Mouse (Mus musculus) stomach, embryonic 16.5 days (tissue): ENCODE results near the gene Rfx4. TPM values are rescaled to one million over a fixed set of nuclear protein-coding genes. Genes with fewer than 3 reads are reported as not detected.
A peak's percentile ranks its signal among the peaks of the same experiment; 100 is the strongest.

Experiments
- ATAC-seq: fragments of 200-750 bp; cut with Nextera tagmentation; 2 replicates; pipeline ENCODE4 v1.8.0; 2017; ENCODE audit warnings: moderate number of reproducible peaks, moderate TSS enrichment; ENCODE audit not compliant: insufficient read depth, low FRiP score
- H3K27ac ChIP-seq: fragments of 300-500 bp; sonication (generic); 2 replicates; pipeline ENCODE4 v1.5.1; 2014; ENCODE audit warnings: low read length
- H3K27me3 ChIP-seq: fragments of 300-500 bp; sonication (generic); 2 replicates; pipeline ENCODE4 v1.6.1; 2014; ENCODE audit warnings: low read length, control low read depth, mixed read lengths; ENCODE audit not compliant: control insufficient read depth, insufficient read depth
- H3K36me3 ChIP-seq: fragments of 300-500 bp; sonication (generic); 2 replicates; pipeline ENCODE4 v1.6.1; 2014; ENCODE audit warnings: low read length; ENCODE audit not compliant: control insufficient read depth, insufficient read depth
- H3K4me1 ChIP-seq: fragments of 300-500 bp; sonication (generic); 2 replicates; pipeline ENCODE4 v1.6.1; 2014; ENCODE audit warnings: low read length, control low read depth, mixed read lengths; ENCODE audit not compliant: control insufficient read depth, insufficient read depth
- H3K4me2 ChIP-seq: fragments of 300-500 bp; sonication (generic); 2 replicates; pipeline ENCODE4 v1.6.1; 2014; ENCODE audit warnings: low read depth, low read length, mixed read lengths
- H3K4me3 ChIP-seq: fragments of 300-500 bp; sonication (generic); replicated peaks from 2 replicates; pipeline ENCODE4 v1.5.1; 2014; ENCODE audit warnings: mild to moderate bottlenecking, low read length
- H3K9ac ChIP-seq: fragments of 300-500 bp; sonication (generic); 2 replicates; pipeline ENCODE4 v1.6.1; 2014; ENCODE audit warnings: low read length
- H3K9me3 ChIP-seq: fragments of 300-500 bp; sonication (generic); replicated peaks from 2 replicates; pipeline ENCODE4 v1.6.1; 2016; ENCODE audit warnings: low read length, control low read depth; ENCODE audit not compliant: control insufficient read depth
- WGBS: fragments of 180-500 bp; shearing (Covaris S2); extraction: QIAGEN DNeasy Blood & Tissue Kit; methylation state at CpG from one replicate; pipeline ENCODE4 v1.1.7; 2014; 5-methylcytosine and 5-hydroxymethylcytosine counted together
- polyA plus RNA-seq: library from polyadenylated mRNA; unstranded; fragments of >200 nt; fragmentation: Nextera tagmentation; extraction: Ambion mirVana; gene quantifications from 2 replicates; pipeline ENCODE4 v1.2.1, GENCODE M21; 2015

The Rfx4 gene
- polyA plus RNA-seq, 1 experiment from 2014 or later, result not detected

DNA sequence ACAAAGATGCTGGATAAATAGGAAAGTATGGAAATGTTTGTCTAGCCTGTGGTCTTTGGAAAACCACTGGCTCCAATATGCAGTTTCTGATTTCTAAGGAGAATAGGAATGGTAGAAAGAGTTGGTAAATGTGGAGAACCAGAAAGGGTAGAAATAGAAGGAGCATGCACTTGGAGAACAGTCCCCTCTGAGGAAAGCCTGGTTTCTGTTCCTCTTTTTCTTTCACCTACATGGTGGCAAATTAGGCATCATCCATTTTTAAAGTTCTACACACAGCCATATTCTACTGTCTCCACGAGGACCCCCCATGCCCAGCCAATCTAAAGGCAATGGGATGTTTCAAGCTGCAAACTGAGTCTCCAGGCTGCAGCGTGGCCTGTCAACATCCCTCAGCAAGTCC, 81.5 kb downstream of the Rfx4 start:
- ATAC-seq, result no peak
- H3K9me3 ChIP-seq, result no peaks in the 10 kb centered on the region
- no peak overlapping the region for H3K4me3 ChIP-seq
- H3K36me3 ChIP-seq, result no peaks in the 10 kb centered on the region
- H3K9ac ChIP-seq, result no peak overlapping the region
- H3K4me1 ChIP-seq, result no peaks in the 10 kb centered on the region
- 90% methylated on average over 2 of the region's 2 CpGs for WGBS
- H3K27ac ChIP-seq, result no peak overlapping the region
- no peaks in the 10 kb centered on the region for H3K27me3 ChIP-seq
- no peak overlapping the region for H3K4me2 ChIP-seq

DNA sequence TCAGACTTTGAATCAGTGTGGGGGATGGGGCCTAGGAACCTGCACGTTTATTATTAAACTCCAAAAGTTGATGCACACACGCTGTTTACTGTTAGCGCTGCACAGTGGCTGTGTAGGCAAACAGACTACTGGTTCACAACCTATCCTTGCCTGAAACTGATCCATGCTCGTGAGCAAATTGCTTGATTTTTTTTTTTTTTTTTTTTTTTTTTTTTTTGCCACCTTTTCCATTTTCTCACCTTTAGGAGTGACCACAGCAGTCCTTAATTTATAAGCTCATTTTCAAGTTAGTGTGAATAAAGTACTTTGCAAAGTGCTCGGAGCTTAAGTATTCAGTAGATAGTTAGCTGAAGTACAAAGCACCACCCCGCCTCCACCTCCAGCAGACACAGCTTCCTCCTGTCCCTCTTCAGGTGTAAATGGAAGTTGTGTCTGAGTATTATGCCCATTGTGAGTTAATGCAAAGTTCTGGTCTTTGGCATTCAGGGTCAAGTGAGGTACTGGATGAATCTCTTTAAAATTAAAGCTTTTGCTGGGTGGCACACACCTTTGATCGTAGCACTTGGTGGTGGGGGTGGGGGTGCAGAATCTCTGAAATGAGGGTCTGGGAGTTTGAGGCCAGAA, 83.1 kb downstream of the Rfx4 start:
- 63% methylated on average over 7 of the region's 7 CpGs for WGBS
- ATAC-seq, result no peak
- Histone ChIP-seq H3K27me3 (no peaks in the 10 kb centered on the region), H3K9me3 (no peaks in the 10 kb centered on the region), H3K27ac (no peak overlapping the region), H3K36me3 (no peaks in the 10 kb centered on the region), H3K4me2 (no peak overlapping the region), H3K4me1 (no peaks in the 10 kb centered on the region), H3K9ac (no peak overlapping the region), H3K4me3 (no peak overlapping the region)

DNA sequence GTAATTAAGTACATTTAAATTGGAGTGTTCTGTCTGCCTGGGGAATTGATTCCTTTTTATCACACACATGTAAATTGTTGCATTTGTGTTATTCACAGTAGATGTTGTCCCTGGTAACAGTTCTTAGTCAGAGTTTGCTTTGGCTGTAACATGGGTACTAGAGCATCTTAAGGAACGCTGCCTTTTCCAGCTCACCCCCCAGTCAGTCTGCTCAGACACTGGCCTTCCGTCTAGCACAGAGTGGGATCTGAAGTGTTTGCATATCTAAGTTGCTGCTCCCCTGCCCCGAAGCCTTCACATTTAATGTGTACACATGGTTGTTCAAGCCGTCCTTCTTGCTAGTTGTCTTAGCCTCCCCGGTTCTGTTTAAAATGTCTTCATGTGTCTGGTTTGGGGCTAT, 90.8 kb downstream of the Rfx4 start:
- Histone ChIP-seq H3K9me3 (no peaks in the 10 kb centered on the region), H3K27ac (no peak overlapping the region), H3K4me3 (no peak overlapping the region), H3K36me3 (no peaks in the 10 kb centered on the region), H3K9ac (no peak overlapping the region), H3K4me1 (no peaks in the 10 kb centered on the region), H3K27me3 (no peaks in the 10 kb centered on the region), H3K4me2 (no peak overlapping the region)
- ATAC-seq, result no peak
- WGBS, result 47% methylated on average over 5 of the region's 5 CpGs

DNA sequence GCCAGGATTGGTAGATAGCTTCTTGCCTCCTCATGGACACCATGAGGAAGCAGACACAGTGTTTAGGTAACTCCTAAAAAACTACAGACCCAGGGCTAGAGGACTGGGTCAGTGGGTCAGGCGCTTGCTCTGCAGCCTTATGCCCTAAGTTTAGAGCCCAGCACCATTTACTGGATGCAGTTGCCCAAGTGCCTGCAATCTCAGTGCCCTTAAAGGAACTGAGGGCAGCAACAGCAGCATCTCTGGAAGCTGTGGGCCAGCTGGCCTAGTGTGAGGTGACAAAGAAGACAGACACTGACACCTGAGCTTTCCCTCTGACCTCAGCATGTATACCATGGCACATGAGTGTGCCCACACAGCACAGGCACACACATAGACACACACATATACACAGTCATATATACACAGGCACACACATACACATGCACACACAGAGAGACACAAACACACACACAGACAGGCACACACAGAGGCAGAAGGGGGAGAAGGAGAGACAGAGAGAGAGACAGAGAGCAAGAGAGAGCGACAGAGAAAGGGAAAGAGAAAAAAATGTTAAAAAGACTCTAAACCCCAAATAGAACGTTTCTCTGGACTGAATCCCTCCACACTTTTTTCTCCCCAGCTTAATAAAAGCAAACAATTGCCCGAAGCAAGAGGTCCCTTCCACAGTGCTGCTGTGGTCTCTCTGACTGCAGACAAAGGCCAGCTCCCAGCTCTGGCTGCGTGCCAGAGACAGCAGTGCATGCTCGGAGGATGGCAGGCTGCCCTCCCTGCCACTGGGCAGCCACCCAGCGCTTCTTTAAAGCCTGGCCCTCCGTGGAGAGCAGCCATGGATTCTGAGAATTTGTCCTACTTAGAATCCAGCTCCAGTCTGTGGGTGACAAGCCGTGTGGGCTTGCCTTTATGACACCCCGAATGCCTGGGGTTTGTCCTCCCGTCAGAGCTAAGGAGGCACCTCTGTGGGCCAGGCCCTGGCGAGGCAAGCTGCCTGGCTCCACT, 96.4 kb downstream of the Rfx4 start:
- H3K4me2 ChIP-seq, result no peak overlapping the region
- no peaks in the 10 kb centered on the region for H3K9me3 ChIP-seq
- 37% methylated on average over 12 of the region's 12 CpGs for WGBS
- no peaks in the 10 kb centered on the region for H3K27me3 ChIP-seq
- ATAC-seq, result peak; percentile 78
- no peaks in the 10 kb centered on the region for H3K36me3 ChIP-seq
- no peak overlapping the region; the same call in 1 of the 2 replicates for H3K27ac ChIP-seq
- peaks cover 7% of the 10 kb centered on the region for H3K4me1 ChIP-seq
- H3K9ac ChIP-seq, result 0 out of 2 replicates have a peak overlapping the region, but pooled peaks have one; percentile 10
- H3K4me3 ChIP-seq, result no peak overlapping the region

DNA sequence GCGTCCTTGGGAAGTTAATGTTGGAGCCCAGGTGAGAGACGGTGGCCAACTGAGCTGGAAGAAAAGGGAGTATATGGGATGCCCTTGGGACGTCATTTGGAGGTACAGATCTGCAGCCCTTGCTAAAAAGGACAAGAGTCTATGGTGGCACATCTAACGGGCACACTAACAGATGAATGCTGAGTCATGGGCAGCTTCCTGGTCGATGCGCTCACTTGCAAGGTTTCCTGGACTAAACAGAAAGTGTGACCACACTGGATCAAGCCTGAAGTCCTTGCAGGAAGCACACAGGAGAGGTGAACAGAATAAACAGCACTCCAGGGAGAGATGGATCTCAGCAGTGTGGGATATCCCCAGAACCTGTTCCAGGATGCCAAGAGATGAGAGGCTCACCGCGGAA, 98.2 kb downstream of the Rfx4 start:
- no peaks in the 10 kb centered on the region for H3K9me3 ChIP-seq
- WGBS, result 85% methylated on average over 8 of the region's 8 CpGs
- no peak overlapping the region for H3K27ac ChIP-seq
- H3K4me3 ChIP-seq, result no peak overlapping the region
- no peak overlapping the region for H3K4me2 ChIP-seq
- ATAC-seq, result no peak
- no peaks in the 10 kb centered on the region for H3K27me3 ChIP-seq
- no peak overlapping the region for H3K9ac ChIP-seq
- H3K4me1 ChIP-seq, result peaks cover 7% of the 10 kb centered on the region
- no peaks in the 10 kb centered on the region for H3K36me3 ChIP-seq

DNA sequence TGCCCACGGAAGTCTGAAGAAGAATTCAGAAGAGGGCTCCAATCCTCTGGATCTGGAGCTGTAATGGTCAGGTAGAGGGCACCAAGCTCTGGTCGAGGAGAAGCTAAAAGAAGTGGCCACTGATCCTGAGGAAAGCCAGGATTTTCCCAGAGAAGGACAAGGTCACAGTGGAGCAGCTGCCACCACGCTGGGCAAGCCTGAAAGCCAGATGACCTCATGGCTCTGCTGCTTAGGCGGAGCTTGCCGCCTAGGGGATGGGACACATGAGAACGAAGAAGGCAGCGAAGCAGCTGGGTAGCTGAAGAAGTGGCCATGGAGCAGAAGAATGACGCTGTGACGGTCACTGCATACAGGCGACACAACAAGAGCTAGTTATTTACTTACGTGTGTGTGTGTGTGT, 99.6 kb downstream of the Rfx4 start:
- H3K36me3 ChIP-seq, result no peaks in the 10 kb centered on the region
- H3K27ac ChIP-seq, result no peak overlapping the region
- H3K9ac ChIP-seq, result no peak overlapping the region
- H3K27me3 ChIP-seq, result no peaks in the 10 kb centered on the region
- H3K4me3 ChIP-seq, result no peak overlapping the region
- H3K4me2 ChIP-seq, result no peak overlapping the region
- no peaks in the 10 kb centered on the region for H3K9me3 ChIP-seq
- H3K4me1 ChIP-seq, result peaks cover 7% of the 10 kb centered on the region
- WGBS, result 78% methylated on average over 11 of the region's 11 CpGs
- no peak for ATAC-seq

DNA sequence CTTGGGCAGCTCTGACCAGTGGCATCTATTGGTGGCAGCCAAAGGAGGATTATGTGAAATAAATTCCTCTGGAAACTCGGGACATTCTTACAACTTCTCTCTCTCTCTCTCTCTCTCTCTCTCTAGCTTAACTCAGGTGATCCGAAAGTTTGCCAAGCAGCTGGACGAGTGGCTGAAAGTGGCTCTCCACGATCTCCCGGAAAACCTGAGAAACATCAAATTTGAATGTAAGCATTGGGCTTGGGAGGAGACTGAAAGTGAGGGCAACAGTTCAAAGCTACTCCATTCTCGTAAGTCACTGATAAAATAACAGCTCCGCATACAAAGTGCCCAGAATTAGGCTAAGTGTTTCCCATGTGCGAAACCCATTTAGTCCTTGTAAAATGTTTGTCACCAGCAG, 102.5 kb downstream of the Rfx4 start:
- H3K4me1 ChIP-seq, result no peaks in the 10 kb centered on the region
- H3K4me2 ChIP-seq, result no peak overlapping the region
- no peak for ATAC-seq
- no peaks in the 10 kb centered on the region for H3K9me3 ChIP-seq
- no peak overlapping the region for H3K4me3 ChIP-seq
- no peaks in the 10 kb centered on the region for H3K27me3 ChIP-seq
- no peak overlapping the region for H3K27ac ChIP-seq
- H3K36me3 ChIP-seq, result no peaks in the 10 kb centered on the region
- 47% methylated on average over 8 of the region's 8 CpGs for WGBS
- no peak overlapping the region for H3K9ac ChIP-seq

DNA sequence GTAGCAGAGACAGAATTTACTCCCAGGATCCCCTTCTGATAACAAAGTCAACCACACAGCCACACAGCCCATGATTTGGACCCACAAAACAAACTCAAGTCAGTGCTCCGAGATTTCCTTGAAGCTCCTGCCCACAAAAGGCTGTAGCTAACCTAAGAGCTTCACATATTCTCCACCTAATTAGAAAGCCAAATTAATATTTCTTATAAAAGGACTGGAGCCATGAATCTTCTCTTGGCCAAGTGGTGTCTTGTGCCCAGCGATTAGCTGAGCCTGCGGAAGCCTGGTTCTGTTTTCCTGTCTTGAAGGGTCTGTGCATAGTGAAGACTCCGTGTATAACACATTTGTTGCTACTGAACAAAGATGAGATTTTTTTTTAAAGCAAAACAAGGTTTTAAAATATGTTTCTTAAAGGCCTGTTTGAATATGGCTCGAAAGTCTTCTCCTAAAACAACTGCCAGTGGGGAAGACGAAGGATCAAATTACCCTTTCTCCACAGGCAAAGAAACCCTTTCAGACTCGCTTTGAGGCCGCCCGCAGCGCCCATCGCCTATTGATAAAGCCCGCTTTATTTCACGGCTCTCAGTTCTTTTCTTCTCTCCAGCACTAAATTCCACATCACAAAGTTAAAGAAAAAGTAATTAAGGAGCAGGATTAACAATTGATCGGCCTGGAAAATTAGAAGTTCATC, 103.1 kb downstream of the Rfx4 start:
- no peak overlapping the region for H3K4me3 ChIP-seq
- H3K27ac ChIP-seq, result no peak overlapping the region
- H3K27me3 ChIP-seq, result no peaks in the 10 kb centered on the region
- H3K9ac ChIP-seq, result no peak overlapping the region
- no peak for ATAC-seq
- H3K9me3 ChIP-seq, result no peaks in the 10 kb centered on the region
- WGBS, result 28% methylated on average over 14 of the region's 14 CpGs
- H3K4me2 ChIP-seq, result no peak overlapping the region
- H3K4me1 ChIP-seq, result no peaks in the 10 kb centered on the region
- H3K36me3 ChIP-seq, result no peaks in the 10 kb centered on the region
